Mouse (Mus musculus) spleen, postnatal 4 days (tissue): ENCODE measurements around the gene Ccdc58.
"Not testable (repeated sequence)": the region's sequence is repeated elsewhere in the genome, so short reads cannot be mapped to it uniquely, and the experiment has no call there.

Source experiments
- DNase-seq, 2 experiments: peaks; one replicate each; pipeline ENCODE4 v3.0.0; 2022; ENCODE audit warnings: low spot score in 2 of 2

Ccdc58 gene

GRCm38 (mm10) chr16:36071450-36072379 lies at the start of gene Ccdc58, which contains the start of gene Fam162a:
TSS of gene Ccdc58 (plus strand) at chr16:36071685.
TSS of gene Fam162a (minus strand) at chr16:36071594.
- peak; percentile 91 to 96 for DNase-seq

GRCm38 (mm10) chr16:36028120-36028519 lies 43.4 kb upstream of the Ccdc58 start:
- DNase-seq = not testable (repeated sequence)

DNA sequence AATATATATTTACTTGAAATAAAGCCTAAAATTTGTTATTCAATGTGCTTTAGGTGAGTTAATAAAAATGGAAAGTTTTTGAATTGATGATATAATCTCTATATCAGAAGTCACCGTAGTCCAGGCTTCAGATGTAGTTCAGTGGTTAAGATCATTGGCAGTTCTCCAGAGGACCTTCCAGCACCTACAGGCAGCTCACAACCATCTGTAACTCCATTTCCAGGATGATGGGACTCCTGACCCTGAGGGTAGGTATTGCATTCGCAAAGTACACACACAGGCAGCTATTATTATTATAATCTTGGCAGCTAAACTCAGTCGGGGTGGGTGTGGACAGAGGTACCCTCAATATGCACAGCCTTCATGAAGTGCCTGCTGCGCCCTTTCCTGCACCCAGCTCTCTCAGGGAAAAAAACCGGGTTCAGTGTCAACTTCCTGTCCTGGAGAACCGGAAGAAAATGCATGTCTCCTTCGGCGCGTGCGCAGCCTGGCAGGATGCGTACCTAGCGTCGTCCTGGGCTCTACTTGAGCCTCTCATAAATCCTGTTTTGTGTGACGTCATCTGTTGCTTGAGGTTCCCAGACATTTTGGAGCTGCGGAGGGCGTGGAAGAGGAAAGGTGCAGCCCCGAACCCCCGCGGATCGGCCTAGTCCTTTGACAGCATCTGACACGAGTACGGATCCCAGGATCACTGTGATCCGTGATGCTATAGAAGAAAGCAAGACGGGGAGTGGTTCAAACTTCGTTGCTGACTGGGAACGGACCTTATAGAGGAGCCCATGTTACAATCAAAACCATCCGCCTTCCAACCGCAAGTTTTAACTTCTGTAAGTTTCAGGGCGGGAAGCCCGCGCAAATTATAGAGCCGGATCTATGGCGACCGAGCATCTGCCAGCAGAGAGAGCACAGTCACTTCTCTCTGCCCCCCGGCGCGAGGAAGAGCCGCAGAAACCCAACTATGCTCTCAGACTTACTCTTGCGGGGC lies 30.6 kb upstream of the Ccdc58 start, which contains the start of gene Wdr5b:
Gene Wdr5b (plus strand): TSS at position 551 of the 985 bp plus-strand sequence.
- DNase-seq = peak; percentile 83 to 88

DNA sequence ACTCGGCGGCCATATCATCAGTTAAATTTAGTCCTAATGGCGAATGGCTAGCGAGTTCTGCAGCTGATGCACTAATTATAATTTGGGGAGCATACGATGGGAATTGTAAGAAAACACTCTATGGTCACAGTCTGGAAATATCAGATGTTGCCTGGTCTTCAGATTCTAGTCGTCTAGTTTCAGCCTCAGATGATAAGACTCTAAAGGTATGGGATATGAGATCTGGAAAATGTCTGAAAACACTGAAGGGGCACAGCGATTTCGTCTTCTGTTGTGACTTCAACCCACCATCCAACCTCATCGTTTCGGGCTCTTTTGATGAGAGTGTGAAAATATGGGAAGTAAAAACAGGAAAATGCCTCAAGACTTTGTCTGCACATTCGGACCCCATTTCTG lies 29.9 kb upstream of the Ccdc58 start:
- DNase-seq = no peak

DNA sequence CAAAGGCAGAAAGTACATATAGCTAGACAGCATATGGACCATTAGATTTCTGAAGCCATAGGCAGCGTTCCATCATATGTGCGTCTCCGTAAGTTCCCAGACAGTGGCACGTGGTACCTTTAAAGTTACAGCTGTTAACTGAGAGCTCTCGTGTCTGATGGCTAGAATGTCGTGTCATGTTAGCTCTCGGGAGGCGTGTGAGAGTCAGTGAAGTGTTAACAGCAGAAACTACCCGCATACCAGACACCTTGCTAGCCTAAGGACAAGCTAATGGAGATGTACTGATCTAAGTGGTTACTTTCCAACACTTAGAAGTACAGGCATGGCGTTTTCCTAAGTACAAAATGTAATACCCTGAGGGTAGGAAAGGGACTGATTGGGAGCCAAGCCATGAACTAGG lies 28.4 kb upstream of the Ccdc58 start:
- no peak for DNase-seq

DNA sequence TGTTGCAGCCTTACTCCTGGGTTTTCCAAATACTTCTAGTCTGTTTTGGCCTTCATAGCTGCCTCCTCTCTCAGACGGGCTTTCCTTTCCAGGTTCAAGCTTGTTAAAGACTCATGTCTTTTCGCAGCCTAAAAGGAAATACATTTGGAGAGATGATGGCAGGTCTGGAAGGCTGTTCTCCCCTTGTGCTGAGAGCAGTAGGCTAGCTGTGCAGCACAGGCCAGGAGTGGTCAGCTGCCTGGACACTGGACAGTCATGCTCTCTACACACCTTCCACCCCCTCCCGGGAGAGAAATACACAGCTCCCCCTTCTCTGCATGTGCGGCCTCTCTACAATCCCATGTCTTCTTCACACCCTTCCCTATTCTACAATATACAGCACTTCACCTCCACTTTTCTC lies 27.5 kb upstream of the Ccdc58 start:
- no peak for DNase-seq

- no peak for DNase-seq
Observed at GRCm38 (mm10) chr16:36047538-36047937, 23.9 kb upstream of the Ccdc58 start.

- DNase-seq = no peak
Observed at GRCm38 (mm10) chr16:36051491-36051890, 20.0 kb upstream of the Ccdc58 start.

DNA sequence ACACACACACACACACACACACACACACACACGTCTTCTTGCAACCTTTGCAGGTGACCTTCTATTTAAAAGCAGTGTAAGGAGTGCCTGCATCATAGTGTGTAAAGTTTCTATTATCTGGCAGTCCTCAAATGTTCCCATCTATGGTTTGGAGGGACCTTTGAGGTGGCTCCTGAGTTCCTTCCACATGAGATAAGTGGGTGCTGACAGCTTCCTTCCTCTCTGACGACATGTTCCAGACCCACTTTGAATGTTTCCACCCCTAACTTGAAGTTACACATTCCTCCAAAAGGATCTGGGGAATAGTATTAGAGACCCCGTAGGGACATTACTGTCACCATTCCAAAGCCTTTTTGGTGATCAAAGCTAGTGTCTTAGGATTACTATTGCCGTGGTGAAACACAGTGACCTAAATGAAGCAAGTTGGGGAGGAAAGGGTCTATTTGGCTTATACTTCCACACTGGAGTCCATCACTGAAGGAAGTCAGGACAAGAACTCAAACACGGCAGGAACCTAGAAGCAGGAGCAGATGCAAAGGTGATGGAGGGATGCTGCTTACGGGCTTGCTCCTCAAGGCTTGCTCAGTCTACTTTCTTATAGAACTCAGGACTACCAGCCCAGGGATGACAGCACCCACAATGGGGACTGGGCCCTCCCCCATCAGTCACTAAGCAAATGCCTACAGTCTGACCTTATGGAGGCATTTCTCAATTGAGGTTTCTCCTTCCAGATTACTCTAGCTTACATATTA lies 17.8 kb upstream of the Ccdc58 start:
- no peak for DNase-seq

DNA sequence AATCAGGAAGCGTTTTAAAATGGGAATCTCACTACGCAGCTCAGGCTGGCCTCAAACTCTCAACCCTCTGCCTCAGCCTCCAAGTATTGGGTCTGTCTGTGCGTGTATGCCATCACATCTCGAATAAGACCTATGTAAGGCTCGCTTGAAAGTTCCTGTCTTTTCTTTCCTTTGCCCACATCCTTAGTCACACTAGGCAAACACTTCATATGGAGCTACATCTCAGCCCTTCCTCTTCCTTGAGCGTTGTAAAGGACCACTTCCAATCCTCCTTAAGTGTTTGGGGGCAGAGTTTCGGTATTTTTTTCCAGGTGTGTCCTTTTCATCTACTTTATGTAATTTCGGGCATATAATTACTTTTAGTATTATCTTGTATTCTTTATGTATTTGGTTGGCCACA lies 16.6 kb upstream of the Ccdc58 start:
- DNase-seq = no peak

- no peak for DNase-seq
Observed at GRCm38 (mm10) chr16:36056416-36056815, 15.1 kb upstream of the Ccdc58 start.

DNA sequence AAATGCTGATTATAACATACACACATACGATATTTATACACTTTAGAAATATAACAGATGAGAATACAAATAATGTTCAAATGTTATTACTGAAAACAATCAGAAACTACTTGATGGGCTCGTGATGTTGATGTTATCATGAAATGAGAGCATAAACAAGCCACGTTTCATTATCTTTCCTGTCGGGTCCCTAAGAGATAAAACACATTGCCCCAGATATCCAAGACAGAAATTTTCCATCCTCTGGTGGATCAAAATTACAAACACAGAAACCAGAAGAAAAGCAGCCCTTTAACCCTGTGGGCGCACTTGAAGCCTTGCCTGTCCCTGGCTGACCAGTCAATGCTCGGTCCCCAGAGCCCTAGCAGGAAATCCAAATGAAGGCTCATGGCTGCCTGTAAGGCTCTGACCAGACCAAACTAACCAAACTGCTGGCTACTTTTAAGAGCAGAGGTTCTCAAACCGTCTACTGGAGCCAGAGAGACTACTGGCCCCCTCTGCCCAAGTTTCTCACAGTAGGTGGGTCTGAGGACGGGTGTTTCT lies 13.5 kb upstream of the Ccdc58 start:
- DNase-seq = no peak

DNA sequence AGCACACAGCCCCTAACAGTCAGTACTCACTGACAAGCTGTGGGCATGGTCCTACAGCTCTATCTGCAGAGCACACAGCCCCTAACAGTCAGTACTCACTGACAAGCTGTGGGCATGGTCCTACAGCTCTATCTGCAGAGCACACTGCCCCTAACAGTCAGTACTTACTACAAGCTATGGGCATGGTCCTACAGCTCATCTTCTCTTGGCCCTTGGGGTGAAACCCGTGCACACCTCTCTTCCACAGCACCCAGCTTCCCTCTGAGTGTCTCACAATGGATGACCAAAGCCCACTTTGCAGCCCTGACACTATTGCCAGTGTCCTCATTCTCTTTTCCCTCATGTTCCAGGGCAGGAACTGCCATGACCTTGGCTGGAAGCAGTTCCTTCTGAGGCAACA lies 9.0 kb upstream of the Ccdc58 start:
- not testable (repeated sequence) for DNase-seq

- no peak for DNase-seq
Observed at GRCm38 (mm10) chr16:36063315-36063714, 8.2 kb upstream of the Ccdc58 start.

- DNase-seq = no peak
Observed at GRCm38 (mm10) chr16:36064904-36065303, 6.6 kb upstream of the Ccdc58 start.

DNA sequence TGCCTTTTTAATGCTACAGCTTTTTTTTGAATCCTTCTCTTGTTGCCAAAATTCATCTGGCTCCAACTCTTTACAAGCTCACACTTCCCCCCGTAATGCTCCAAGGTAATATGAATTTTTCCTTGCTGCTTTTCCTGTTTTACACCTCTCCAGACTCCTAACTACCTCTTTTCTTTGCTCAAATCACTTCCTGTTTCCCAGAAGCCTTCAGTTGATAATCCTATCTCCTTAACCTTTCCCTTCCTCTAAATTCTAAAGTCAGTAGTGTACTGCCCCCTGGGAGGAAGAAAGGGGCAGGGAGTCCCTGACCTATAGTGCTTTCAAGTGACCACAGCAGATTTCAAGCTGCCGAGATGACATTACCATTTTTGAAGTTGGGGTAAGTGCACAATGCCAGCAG lies 3.8 kb upstream of the Ccdc58 start:
- DNase-seq = no peak

- no peak for DNase-seq
Observed at GRCm38 (mm10) chr16:36068356-36068755, 3.1 kb upstream of the Ccdc58 start.

- DNase-seq = no peak
Observed at GRCm38 (mm10) chr16:36069819-36070575, 1.5 kb upstream of the Ccdc58 start.

GRCm38 (mm10) chr16:36071071-36071449 lies 425 bp upstream of the Ccdc58 start:
- DNase-seq = no peak

DNA sequence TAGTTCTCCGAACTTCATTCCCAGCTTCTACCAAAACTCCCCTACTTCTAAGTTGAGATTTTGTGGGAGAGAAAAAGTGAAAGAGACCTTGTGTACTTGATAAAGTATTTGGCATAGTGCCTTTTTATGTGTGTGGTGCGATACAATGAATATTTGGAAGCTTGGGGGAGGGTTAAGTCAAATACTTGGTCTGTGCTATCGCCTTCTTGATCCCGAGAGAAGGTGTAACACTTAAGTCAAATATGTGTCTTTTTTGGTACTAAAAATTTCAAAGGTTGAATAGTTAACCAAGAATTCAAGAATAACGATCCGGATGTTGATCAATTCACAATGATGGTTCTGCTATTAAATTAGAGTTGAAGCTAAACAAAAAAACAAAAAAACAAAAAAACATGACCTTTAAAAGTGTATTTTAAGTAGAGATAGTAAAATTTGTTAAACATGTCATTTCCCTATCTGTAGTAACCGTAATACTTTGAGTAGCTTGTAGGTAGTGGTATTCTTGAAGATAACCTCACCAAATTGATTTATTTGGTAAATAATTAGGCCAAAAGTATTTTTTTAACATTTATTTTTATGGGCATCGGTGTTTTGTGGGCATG lies 1.0 kb downstream of the Ccdc58 start:
- DNase-seq = no peak
